Mouse (Mus musculus): ENCODE measurements around the gene Nwd2.

Gene Nwd2

DNA sequence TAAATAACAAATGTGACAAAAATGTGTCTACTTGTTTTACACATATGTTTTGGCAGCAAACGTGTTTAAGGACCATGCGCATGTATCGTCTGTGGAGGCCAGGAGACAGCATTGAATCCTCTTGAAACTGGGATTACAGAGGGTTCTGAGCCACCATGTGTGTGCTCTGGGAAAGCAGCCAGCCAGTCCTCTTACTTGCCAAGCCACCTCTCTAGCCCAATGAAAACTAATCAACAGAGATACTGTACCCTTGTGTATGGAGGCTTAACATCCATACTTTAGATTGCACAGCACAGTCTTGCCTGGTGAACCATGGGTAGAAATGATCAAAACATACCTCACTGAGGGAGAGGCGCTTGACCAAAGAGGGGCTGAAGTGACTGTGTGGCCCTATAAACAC lies 117.0 kb downstream of the Nwd2 start:
- DNase-seq, result no peak

DNA sequence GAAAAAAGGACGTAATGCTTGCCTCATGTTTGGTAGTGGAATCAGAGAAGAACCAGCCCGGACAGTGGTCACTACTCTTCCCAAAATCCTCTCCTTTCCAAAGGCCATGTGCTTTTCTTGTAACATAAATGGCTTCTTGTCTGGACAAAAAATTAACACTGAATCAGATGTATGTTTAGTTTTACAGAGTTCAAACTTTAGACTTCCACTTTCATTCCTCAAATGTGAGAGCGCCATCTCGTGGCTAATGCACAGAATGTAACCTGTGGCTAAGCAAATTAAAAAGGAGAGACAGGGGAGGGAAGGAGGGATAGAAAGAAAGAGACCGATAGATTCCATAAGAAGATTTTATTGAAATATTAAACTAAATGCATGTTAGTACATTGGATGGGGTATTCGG lies 117.8 kb downstream of the Nwd2 start:
- peak; percentile 65 for DNase-seq

- no peak for DNase-seq
Observed at GRCm38 (mm10) chr5:63767464-63767863, 118.6 kb downstream of the Nwd2 start.

DNA sequence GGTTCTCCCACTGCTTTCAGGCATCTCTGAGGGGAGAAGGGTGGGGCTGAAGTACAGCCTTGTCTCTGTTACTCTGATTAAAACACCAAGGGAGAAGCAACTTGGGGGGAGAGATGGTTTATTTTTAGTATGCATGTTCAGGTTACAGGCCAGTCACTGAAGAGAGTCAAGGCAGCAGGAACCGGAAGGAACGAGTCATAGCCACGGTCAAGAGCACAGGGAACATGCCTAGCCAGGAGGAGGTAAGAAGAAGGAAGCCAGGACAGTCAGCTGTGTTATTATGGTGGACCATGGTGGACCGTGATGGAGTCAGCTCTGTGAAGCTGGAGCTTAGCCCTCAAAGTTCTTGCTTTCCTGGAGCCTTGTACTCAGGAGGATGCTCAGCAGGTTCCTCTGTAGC lies 119.3 kb downstream of the Nwd2 start:
- no peak for DNase-seq

DNA sequence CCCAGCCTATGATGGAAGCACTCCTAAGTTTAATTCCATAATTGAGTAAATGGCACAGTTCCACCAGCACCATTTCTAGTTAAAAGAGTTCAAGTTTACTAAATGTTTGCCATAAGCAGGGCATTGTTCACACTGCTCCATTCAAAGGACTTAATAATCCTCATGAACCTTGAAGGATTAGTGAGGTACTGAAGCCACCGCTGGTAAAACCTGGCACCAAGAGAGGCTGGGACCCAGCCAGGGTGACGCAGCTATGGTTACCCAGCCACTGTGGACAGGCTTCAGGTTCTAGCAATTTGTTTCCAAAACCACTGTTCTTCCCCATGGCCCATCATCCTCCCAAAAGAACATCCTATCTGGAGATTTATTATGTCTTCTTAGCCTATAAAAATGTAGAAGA lies 124.1 kb downstream of the Nwd2 start:
- no peak for DNase-seq

GRCm38 (mm10) chr5:63773603-63774002 lies 124.7 kb downstream of the Nwd2 start:
- DNase-seq, result no peak

GRCm38 (mm10) chr5:63788156-63788826 lies 139.4 kb downstream of the Nwd2 start:
- DNase-seq, result no peak

DNA sequence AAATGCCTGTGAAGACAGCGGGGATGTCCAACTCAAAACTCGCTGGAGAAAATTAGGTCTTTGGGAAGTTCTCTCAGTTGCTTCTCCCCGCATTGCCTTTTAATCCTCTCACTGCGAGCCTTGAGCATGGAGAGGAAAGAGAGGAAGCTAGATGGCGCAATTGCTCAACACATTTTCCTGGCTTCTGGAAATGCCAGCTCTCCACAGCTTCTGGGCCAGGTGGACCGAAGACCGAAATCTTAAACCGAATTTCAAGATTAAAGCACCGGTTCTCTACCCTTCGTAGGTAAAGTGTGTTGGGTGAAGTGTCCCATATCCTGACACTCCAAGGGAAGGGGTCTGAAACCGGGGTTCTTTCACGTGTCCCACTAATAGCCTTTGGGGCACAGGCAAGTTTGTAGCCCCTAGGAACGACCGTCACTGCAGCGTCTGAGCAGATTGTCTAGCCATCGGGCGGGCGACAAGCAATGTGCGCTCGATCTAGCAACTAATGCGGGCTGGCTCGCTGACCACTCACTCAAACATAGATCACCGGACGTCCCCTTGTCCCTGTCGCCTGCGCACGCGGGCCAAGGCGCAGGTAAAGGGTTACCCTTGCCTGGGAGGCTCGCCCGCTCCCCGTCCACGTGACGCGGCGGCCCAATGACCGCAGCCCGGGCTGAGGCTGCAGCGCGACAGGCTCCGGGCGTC lies 163.1 kb downstream of the Nwd2 start, which contains the start of gene 0610040J01Rik:
Gene 0610040J01Rik (plus strand): TSS at position 545 of the 690 bp plus-strand sequence.
- DNase-seq, result peak; percentile 59

- DNase-seq, result no peak
Observed at GRCm38 (mm10) chr5:63812509-63812865, 163.6 kb downstream of the Nwd2 start.

DNA sequence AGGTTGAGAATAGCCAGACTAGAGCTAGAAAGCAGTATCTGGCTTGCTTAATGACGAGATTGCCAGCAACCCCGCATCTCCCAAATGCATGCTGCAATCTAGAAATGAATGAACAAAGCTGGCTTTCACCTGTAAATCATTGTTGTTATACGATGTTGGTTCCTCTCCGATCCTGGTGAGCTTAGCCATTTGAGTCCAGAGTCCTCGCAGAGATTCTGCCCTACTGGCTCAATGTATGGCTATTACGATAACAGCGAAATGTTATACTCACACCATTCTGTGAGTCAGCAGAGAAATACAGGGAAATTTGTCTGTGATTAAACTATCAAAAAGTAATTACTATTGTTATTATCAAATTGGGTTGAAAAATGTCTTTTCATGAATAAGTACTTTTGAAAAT lies 167.7 kb downstream of the Nwd2 start:
- no peak for DNase-seq

- no peak for DNase-seq
Observed at GRCm38 (mm10) chr5:63817270-63817669, 168.4 kb downstream of the Nwd2 start.

- DNase-seq, result no peak
Observed at GRCm38 (mm10) chr5:63818975-63819374, 170.1 kb downstream of the Nwd2 start.

DNA sequence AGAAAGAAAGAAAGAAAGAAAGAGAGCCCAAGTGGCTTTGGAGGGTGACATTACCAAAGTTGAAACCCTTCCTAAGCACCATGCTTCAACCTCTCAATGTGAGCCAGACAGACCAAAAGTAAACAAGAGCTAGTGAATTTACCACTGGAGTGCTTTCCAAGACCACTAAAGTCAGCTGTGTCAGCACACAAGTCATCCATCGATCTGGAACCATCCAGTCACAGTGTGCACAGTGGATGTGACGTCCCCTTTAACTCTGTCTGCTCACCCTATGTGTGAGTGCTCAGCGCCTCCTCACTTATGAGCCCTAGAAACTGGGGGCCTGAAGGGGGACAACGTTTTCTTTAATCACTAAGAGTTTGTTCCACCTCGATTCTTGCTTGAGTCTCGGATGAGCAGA lies 170.6 kb downstream of the Nwd2 start:
- no peak for DNase-seq

DNA sequence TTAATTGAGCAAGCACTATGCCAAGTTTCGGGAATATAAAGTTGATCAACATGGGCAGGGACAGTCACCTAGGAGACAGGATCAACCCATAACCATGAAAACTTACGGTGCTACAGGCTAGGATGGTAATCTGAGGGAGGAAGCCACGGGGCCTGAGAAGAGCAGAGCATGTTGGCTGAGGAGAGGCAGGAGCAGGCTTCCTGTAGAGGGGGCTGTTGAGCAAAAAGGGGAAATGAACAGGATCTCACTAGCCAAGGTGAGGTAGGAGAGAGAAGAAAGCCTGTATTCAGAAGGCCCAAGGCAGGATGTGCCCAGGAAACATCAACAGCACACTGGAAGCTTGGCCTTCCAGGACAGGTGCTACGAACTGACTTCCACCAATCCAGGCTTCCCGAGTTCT lies 172.3 kb downstream of the Nwd2 start:
- no peak for DNase-seq

GRCm38 (mm10) chr5:63821860-63822259 lies 173.0 kb downstream of the Nwd2 start:
- no peak for DNase-seq

- DNase-seq, result no peak
Observed at GRCm38 (mm10) chr5:63823362-63824332, 174.7 kb downstream of the Nwd2 start.

GRCm38 (mm10) chr5:63824599-63825350 lies 175.9 kb downstream of the Nwd2 start:
- DNase-seq, result no peak

DNA sequence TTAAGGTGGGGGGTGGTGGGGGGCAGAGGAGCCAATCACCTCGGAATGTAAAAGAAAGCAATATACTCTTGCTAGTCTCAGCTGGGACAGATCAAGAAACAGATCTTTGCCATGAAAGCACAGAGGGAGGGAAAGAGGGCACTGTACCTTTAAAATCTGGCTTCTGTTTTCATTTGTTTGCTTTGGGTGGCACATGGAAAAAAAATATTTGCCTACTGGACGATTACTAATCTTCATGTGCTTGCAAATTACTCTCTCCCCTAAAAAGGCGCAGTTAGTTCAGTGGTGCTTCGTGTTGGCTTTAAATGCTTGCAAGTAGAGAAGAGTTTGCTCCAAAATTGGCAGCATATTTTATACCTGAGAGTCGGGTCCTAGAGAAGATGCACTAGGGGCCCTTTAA lies 177.0 kb downstream of the Nwd2 start:
- no peak for DNase-seq

GRCm38 (mm10) chr5:63827006-63827405 lies 178.1 kb downstream of the Nwd2 start:
- no peak for DNase-seq

GRCm38 (mm10) chr5:63827415-63828053 lies 178.6 kb downstream of the Nwd2 start:
- no peak for DNase-seq

DNA sequence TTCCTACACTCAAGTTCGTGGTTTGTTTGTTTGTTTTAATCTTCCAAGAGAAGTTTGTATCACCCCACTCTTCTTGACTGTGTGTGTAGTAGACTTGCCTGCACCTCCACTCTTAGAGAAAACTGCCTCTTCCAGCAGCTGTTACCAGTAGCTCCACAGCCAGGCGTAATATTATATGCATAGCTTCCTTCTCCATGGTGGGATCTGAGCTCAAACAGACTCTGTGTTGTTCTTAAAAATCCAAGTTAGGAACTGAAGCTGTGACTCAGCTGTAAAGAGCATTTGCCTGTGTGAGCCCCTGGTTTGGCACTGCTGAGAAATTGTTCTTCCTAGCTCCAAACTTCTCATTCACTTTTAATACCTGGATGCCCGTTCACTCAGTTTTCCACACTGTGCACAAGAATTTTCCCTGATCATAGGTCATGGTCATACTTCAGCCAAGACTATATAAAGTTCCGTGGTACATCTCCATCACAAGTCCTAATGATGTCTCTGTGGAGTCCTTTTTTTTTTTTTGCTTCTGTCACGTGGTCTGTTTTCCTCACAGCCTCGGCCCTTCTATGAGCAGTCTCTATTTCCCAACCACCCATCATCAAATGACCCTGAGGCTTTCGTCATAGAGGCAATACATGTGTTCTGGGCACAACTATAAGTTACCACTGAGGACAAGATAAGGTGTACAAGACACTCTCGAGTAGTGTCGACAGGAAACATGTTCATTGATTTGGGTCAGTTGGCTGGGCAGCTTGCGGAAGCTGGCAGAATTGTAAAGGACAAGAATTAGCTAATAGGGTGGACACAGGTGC lies 179.7 kb downstream of the Nwd2 start:
- no peak for DNase-seq

Measured in right cerebral cortex, postnatal 14 days (tissue).